Mouse (Mus musculus): Measurements from ENCODE around the gene Masp2.

The Masp2 gene

DNA sequence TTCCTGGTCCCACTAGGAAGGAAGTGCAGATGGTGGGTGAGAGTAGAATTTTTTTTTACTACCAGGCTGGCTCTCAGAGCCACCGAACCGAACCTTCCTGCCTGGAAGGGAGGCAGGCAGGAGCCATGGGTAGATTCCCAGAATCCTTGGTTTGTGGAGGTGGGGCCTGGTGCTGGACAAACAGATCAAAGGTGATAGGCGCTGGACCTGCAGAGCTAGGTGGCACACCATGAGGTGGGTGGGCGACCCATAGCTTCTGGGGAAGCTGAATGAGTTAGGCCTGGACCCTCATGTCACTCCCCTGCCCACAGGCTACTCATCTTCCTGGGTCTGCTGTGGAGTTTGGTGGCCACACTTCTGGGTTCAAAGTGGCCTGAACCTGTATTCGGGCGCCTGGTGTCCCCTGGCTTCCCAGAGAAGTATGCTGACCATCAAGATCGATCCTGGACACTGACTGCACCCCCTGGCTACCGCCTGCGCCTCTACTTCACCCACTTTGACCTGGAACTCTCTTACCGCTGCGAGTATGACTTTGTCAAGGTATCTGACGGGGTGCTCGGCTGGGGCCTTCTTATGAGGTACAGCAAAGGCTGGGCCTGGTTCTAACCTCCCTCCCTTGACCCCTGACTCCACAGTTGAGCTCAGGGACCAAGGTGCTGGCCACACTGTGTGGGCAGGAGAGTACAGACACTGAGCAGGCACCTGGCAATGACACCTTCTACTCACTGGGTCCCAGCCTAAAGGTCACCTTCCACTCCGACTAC lies at the start of gene Masp2:
TSS of gene Masp2 (plus strand) at position 198 of the 764 bp plus-strand sequence.
- no peak for ATAC-seq (ENCODE audit: insufficient number of reproducible peaks, low FRiP score, low TSS enrichment)

DNA sequence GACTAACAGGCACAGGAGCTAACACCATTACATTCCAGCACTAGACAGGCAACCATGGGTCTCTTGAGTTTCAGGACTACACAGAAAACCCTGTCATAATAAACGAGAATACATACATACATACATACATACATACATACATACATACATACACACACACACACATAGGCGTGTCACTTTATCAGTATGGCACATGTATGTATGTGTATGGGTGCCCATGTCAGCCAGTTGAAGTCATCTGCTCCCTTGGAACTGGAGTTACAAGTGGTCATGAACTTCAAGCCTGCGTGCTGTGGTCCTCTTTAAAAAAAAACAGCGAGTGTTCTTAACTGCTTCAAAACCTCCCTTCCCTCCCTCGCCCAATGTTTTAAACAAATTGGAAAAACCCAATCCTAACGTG lies 44.6 kb upstream of the Masp2 start:
- ATAC-seq (ENCODE audit: insufficient number of reproducible peaks, low FRiP score, low TSS enrichment) = no peak

DNA sequence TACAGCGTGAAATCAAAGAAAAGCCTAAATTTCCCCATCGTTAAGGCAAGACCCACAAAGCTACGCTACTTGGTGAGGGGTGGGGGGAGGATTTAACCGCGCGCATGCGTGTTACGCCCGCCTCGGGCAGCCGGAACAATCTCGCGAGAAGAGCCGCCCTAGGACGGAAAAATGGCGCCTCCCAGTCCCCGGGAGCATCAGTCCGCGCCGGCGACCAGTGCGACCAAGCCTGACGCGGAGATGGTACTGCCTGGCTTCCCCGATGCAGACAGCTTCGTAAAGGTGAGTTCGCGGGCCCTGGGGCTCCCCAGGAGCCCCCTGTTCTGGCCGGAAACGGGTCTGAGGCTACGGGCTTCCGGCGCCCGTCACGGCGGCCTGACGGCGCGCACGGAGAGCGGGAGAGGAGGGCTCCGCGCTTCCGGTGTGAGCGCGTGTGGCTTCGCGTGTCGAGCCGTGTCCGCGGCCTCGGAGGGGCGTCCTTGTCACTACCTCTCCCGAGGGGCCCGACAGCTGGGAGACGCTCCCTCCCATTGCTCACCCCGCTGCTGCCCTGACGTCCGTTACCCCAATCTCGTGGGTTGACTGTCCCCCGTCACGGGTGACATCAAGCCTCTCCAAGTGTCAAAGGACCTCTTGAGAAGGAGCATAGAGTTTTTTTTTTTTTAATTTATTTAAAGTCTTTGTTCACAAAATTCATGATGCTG lies 43.9 kb upstream of the Masp2 start, which contains the start of gene Exosc10:
TSS of gene Exosc10 (plus strand) at position 133 of the 704 bp plus-strand sequence.
- ATAC-seq (ENCODE audit: insufficient number of reproducible peaks, low FRiP score, low TSS enrichment) = peak; percentile 83; the same call in 1 of the 2 replicates

DNA sequence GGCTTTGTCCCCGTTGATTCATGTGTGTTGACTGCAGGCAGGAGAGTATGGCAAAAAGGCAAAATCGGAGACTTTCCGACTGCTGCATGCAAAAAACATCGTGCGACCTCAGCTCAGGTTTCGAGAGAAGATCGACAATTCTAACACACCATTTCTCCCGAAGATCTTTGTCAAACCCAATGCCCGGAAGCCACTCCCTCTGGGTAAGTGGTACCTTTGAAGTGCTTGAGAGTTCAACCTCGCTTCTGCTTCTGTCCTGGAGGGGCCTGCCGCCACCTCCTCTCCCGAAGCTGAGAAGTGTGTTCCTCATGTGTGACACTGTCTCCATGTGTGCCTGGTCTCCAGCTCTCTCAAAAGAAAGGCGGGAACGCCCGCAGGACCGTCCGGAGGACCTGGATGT lies 39.7 kb upstream of the Masp2 start:
- ATAC-seq (ENCODE audit: insufficient number of reproducible peaks, low FRiP score, low TSS enrichment) = no peak

DNA sequence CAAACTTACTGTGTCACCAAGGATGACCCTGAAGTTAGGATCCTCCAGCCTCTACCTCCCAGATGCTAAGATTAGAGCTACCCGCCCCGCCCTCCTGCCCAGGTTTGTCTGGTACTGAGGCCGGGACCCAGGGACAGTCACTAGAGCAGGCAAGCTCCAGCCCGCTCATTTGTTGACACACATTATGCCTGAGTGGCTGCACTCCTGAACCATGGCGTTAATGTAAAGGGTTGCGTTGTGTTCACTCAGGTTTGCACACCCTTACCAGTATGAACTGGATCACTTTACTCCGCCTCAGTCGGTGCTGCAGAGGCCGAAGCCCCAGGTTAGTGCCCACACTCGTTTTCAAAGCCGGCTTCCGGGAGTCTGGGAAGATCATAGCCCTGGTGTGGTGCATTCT lies 38.8 kb upstream of the Masp2 start:
- ATAC-seq (ENCODE audit: insufficient number of reproducible peaks, low FRiP score, low TSS enrichment) = no peak

DNA sequence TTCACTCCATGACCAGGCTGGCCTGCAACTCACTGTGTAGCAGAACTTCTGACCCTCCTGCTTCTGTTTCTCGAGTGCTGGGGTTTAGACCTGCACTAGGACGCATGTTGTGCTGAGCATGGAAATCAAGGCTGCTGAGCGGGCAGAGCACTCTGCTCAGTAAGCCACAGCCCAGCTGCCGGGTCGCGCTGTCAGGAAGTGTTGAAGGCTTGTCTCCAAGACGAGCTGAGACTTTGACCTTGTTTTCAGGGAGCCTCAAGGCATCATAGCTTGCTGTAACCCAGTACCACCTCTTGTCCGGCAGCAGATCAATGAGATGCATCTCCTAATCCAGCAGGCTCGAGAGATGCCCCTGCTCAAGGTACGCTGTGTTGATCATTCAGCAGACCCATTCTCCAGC lies 32.2 kb upstream of the Masp2 start:
- no peak for ATAC-seq (ENCODE audit: insufficient number of reproducible peaks, low FRiP score, low TSS enrichment)

DNA sequence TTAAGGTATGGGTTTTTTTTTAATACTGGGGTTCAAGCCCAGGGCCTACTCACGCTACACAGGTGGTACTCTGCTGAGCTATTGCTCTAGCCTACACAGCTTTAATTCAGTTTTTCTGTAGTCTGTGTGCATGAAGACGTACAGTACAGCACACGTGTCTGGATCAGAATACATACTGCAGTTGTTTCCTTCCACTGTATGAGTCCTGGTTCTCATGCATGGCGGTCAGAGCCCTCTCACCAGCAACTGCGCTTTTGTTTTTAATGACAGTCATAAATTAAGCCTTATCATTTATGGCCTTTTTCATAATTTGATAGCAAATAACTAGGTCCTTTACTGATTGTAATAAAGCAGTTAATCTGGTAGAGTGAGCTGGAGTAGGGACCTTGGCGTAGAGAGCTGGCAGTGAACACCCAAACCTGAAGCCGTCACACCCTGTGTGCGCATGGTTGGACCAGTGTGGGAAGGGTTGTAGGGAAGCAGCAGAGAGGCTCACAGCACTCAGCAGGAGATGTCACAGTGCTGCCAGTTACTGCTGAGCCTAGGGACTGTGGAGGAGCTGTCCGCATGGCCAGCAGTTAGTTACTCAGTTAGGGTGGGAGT lies 31.6 kb upstream of the Masp2 start:
- ATAC-seq (ENCODE audit: insufficient number of reproducible peaks, low FRiP score, low TSS enrichment) = no peak

DNA sequence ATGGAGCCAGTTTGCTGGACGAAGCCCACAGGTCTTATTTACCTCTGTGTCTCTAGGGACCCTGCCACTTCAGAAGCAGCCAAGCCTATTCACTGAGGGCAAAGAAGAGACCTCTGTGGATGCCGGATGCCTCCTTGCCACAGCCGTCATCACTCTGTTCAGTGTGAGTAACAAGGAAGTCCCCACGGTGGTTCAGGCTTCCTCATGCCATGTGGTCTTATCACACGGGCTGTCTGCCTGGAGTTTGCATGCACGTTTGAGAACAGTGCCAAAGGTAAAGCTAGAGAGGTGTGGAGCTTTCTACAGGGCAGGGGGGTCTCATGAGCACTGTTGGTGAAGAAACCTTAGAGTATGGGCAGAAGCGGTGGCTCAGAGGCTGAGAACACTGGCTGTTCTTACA lies 29.1 kb upstream of the Masp2 start:
- ATAC-seq (ENCODE audit: insufficient number of reproducible peaks, low FRiP score, low TSS enrichment) = no peak

DNA sequence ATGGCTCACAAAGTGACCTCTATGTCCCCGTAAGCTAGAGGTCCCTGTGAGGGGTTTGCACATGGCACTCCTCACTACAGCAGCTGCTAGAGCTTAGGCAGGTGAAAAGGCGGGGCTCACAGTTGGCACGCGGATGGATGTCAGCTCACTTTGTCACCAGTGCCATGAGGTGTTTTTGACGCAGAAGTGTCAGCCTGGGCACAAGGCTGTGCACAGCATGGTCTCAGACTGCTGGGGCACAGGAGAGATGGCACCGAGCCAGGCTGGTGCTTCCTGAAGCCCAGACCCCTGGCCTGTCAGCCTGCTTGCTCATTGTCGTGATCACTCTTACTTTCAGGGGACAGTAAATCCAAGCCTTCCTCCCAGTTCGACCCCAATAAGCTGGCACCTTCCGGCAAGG lies 21.6 kb upstream of the Masp2 start:
- ATAC-seq (ENCODE audit: insufficient number of reproducible peaks, low FRiP score, low TSS enrichment) = no peak

DNA sequence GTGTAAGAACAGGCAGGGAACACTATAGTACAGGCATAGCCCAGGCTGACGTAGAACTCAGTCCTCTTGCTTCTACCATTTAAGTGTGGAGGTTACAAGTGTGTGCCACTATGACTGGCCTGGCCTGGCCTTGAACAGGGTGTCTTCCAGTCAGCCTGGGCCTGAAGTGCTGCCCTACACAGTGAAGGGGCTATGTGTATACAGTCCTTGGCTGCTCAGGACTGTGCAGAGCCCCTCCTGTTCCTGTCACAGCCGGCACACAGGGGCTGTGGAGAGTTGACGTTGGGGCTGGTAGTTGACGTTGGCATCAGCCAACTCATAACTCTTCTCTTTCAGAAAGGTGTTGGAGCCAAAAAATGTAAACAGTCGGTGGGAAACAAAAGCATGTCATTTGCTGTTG lies 20.9 kb upstream of the Masp2 start:
- no peak for ATAC-seq (ENCODE audit: insufficient number of reproducible peaks, low FRiP score, low TSS enrichment)

DNA sequence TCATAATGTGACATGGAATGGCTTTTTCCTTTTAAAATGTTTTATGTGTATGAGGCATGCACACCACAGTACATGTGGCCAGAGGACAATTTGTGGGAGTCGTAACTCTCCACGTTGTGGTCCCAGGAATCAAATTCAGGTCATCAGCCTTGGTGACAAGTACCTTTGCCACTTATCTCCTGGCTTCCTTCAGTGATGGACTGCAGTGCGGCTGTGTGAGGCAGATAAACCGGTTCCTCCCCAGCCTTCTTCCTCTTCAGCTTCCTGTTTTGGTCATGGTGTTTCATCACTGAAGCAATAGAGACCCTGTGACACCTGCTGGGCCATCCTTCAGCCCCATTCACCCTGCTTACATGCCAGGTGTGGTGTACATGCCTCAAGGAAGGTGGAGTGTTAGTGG lies 19.1 kb upstream of the Masp2 start:
- ATAC-seq (ENCODE audit: insufficient number of reproducible peaks, low FRiP score, low TSS enrichment) = no peak

DNA sequence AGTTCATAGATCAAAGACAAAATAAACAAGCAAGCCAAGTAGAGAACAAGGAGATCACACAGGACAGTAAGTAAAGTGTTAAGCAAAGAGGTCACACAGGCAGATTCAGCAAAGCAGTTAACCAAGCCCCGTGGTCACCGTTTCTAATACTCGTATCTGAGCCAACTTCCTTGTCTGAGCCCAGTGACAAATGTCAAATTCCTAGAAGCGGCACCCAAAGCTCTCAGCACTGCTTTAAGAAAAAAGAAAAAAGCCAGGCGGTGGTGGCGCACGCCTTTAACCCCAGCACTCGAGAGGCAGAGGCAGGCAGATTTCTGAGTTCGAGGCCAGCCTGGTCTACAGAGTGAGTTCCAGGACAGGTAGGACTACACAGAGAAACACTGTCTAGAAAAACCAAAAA lies 15.7 kb upstream of the Masp2 start:
- no peak for ATAC-seq (ENCODE audit: insufficient number of reproducible peaks, low FRiP score, low TSS enrichment)

DNA sequence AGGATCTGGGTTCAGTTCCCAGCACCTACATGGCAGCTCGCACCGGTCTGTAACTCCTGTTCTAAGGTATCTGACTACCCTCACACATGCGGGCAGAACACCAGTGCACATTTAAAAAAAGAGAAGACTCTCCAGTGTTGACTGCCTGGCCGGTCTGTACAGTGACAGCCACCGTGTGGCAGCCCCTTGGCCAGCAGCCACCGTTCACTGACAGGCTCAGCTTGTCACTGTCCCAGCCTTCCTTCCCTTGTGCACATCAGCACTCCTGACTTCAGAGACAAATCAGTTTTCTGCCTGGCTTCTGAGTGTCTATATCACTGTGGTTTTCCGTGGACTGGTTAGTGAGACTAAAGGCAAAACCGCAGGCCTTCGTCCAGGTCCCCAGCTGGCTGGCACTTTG lies 13.6 kb upstream of the Masp2 start:
- ATAC-seq (ENCODE audit: insufficient number of reproducible peaks, low FRiP score, low TSS enrichment) = no peak

DNA sequence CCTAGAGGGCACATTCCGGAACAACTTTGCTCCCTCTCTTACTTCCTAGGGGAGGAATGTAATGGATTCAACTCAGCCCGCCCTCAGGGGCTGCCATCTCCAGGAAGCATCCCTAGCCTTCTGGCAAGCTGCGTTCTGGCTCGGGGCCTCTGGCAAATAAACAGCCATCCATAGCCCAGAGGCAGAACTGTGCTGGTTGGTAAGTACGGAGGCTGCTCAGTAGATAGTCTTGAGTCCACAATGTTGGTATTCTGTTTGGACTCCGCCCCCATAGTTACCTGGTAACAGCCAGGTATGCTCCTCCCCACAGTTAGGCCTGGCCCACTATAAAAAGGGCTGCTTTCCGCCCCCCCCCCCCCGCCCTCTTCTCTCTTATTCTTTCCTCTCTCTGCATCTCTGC lies 12.8 kb upstream of the Masp2 start:
- no peak for ATAC-seq (ENCODE audit: insufficient number of reproducible peaks, low FRiP score, low TSS enrichment)

DNA sequence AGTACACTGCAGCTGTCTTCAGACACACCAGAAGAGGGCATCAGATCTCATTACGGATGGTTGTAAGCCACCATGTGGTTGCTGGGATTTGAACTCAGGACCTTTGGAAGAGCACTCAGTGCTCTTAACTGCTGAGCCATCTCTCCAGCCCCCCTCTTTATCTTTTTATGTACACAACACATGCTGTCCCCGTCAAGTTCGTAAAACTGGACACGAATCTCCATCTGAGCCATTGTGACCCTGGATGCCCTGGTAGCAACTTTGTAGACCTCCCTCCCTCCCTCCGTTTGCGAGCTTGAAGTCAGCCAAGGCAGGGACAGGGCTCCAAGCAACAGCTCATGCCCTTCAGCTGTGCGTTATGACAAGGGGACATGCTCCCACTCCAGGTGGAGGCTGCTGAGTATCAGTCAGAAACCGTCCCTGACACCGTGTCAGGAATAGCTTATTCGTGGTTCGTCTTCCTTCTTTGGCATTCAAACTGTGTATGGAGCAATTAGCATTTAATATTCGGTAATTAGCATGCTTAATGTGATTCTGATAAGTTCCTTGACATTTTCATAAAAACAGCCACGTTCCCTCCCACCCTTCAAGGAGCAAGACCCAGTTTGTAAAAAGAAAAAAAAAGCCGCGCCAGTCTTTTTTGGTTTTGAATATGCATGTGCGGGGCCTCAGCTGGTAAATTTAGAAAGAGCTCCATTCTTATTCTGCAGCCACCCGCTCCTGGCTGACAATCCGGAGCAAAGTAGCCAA lies 11.8 kb upstream of the Masp2 start:
- ATAC-seq (ENCODE audit: insufficient number of reproducible peaks, low FRiP score, low TSS enrichment) = no peak; the same call in 1 of the 2 replicates

DNA sequence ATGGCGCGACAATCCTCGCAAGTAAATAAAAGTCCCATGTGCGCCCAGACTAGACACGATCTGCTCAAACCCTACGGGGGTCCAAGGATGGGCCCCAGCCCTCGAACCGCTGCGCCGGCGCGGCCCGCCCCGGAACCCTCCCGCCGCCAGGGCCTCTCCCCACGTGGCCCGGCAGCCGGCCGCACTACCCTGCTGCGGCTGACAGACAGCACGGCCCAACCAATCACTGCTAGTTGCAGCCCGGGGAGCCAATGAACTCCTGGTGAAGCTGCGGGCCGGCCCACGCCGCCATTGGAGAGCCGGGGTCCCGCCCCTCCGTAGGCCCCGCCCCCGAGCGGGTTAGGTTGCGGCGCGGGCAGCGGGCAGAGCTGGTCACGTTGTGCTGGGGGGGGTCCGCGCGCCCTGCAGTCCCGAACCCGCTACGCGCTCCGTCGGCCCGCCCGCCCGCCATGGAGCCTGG lies 11.2 kb upstream of the Masp2 start, which contains the start of gene Srm:
TSS of gene Srm (plus strand) at position 333 of the 460 bp plus-strand sequence.
- ATAC-seq (ENCODE audit: insufficient number of reproducible peaks, low FRiP score, low TSS enrichment) = peak; percentile 99

DNA sequence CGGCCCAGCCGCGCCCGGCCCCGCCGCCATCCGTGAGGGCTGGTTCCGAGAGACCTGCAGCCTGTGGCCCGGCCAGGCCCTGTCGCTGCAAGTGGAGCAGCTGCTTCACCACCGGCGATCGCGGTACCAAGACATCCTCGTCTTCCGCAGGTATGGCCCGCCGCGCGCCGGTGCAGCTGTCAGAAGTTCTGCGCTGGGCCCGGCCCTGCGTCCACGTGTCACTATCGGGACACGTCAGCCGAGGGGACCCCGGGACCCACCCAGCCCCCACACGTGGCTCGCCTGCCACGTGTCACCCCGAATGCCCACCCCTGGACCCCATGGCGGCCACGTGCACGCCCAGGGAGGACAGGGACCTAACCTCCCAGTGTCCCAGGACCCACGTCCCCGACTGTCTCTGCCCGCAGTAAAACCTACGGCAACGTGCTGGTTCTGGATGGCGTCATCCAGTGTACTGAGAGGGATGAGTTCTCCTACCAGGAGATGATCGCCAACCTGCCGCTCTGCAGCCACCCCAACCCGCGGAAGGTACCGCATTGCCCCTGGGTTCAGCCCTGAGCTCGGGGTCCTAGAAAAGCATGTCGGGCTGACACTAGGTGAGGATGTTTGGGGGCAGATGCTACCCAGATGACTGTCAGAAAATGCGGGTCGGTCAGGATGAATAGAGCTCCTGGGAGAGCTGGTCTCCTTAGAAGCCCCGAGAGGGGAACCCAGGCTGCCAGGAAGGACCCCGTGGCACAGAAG lies 10.5 kb upstream of the Masp2 start:
- no peak for ATAC-seq (ENCODE audit: insufficient number of reproducible peaks, low FRiP score, low TSS enrichment)

DNA sequence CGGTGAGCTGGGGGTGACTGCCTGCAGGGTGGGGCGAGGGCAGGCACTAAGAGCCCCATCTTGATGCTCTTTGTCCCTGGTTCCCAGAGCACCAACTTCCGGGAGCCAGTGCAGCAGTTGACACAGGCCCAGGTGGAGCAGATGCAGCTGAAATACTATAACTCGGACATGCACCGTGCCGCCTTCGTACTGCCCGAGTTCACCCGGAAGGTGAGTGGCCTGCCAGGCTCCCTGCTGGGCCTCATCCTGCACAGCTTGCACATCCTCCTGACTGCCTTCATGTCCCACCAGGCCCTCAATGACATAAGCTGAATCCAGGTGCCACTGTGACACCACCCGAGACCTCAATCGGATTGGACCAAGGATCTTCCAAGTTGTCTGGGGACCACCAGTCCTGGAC lies 8.4 kb upstream of the Masp2 start:
- ATAC-seq (ENCODE audit: insufficient number of reproducible peaks, low FRiP score, low TSS enrichment) = no peak

DNA sequence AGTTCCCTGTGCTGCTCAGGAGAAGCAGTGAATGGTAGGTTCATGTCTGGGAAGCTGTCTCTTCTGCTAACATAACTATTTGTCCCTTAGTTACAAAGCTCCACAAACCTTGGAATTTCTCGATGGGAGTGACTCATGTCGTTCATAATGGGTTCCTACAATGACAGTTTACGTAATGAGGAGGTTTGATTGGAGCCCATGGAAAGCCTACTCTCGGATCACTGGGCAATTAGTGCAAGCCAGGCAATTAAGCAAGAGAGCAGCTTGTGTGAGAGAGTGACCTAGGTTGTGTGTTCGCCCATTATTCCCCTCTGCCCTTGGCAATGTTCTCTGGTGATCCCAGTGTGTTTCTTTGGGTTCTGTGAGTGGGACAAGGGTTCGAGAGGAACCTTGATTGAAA lies 6.4 kb upstream of the Masp2 start:
- ATAC-seq (ENCODE audit: insufficient number of reproducible peaks, low FRiP score, low TSS enrichment) = no peak

DNA sequence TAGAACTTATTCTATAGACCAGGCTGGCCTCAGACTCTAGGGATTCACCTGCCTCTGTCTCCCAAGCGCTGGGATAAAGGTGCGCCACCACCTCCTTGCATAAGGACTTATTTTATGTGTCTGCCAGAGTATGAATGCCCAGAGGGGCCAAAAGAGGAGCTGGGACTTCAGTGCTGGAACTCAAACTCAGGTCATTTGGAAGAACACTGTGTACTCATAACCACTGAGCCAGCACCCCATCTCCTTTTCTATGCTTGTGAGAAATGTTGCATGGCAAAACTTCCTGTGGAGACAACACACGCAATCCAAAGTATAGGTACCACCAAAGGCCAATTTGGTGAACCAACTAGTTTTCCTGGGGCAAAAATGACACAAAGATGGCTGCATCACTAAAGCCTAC lies 5.6 kb upstream of the Masp2 start:
- no peak for ATAC-seq (ENCODE audit: insufficient number of reproducible peaks, low FRiP score, low TSS enrichment)

Data from cerebellum, adult (tissue).